Mouse (Mus musculus) thymus, adult 2 months (tissue): ENCODE data around the gene Fhad1.

Source experiments
- CTCF ChIP-seq: fragments of 200-500 bp; IDR thresholded peaks from 2 replicates; pipeline ENCODE4 v1.5.1; 2012; ENCODE audit warnings: mild to moderate bottlenecking, control low read depth, low read length, moderate library complexity, borderline replicate concordance; ENCODE audit not compliant: control insufficient read depth, poor library complexity, insufficient read depth; ENCODE audit errors: extremely low read depth
- POLR2A ChIP-seq: fragments of 200-500 bp; IDR thresholded peaks from 2 replicates; pipeline ENCODE4 v1.6.1; 2012; ENCODE audit warnings: mild to moderate bottlenecking, low read length, control low read depth, moderate library complexity; ENCODE audit not compliant: control insufficient read depth, poor library complexity, insufficient read depth; ENCODE audit errors: extremely low read depth

GRCm38 (mm10) chr4:142008206-142008605 is 6.7 kb downstream of the Fhad1 start:
- TF ChIP-seq CTCF = no peak
- TF ChIP-seq POLR2A = no peak
